Mouse (Mus musculus) splenic B cell, adult 2 months (primary cell): ENCODE measurements around the gene Lrrc30.

Experiments
- DNase-seq: peaks from one replicate; pipeline ENCODE4 v3.0.0-alpha.2; 2011; ENCODE audit warnings: low read depth, low spot score
- H3K27me3 ChIP-seq: 2 replicates; pipeline ENCODE4 v1.6.1; 2012; ENCODE audit warnings: mild to moderate bottlenecking, low read length, moderate library complexity, mixed read lengths; ENCODE audit not compliant: control insufficient read depth, poor library complexity, insufficient read depth, severe bottlenecking
- H3K36me3 ChIP-seq: 2 replicates; pipeline ENCODE4 v1.6.1; 2012; ENCODE audit warnings: mild to moderate bottlenecking, low read length, moderate library complexity, mixed read lengths; ENCODE audit not compliant: control insufficient read depth, poor library complexity, insufficient read depth, severe bottlenecking

The Lrrc30 gene

DNA sequence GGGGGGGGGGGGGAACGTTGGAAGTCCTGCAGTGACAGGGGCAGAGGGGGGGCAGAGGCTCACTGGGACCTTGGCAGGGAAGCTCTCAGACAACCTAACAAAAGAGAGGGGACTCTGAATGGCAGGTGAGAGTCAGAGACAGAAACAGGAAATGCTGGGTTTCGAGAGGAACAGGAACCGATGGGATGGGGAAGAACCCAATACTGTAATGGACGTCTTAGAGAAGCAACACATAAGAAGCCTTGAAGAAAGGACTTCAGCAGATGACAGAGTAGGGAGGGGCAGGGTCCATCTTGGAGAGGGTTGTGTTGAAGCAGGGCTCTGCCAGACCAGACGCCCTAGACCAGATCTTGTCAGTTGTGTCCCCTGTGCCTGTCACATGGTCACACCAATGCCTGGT is 18.1 kb downstream of the Lrrc30 start:
- no peak for DNase-seq
- Histone ChIP-seq H3K36me3 (no peaks in the 10 kb centered on the region), H3K27me3 (no peaks in the 10 kb centered on the region)

DNA sequence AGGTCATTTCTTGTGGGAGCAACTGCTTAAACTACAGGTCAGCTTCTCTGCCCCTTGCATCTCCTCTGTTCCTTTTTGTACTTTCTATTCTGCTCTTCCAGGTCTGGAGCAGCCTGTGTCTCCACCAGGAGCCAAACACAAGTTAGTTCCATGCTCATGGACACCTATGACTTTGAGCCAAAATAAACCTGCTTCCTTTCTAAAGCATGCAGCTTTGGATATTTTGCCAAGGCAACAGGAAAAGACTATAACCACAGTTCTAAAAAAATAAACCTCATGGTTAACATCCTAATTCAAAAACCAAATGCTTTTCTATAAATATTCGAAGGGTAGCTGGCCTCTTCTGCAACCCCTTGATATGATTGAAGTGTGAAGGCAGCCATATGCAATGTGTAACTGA is 19.9 kb downstream of the Lrrc30 start:
- no peaks in the 10 kb centered on the region for H3K36me3 ChIP-seq
- no peaks in the 10 kb centered on the region for H3K27me3 ChIP-seq
- no peak for DNase-seq

DNA sequence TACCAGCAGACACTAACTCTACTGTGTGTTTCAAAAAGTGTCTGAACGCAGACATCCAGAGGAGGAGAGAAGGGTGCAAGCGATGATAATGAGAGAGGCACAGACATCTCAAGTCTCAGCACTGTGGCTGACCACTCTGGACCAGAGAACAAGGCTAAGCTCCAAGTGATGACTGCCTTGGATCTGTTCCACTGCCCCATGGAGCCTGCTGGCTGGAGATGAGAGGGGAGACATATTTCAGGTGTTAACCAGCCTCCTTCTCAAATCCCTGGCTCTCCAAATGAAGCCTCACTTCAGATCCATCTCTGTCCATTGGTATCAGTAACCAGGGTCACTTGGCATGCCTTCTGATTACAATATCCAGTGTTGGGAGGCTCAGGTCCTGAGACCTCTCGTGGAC is 20.4 kb downstream of the Lrrc30 start:
- no peak for DNase-seq
- Histone ChIP-seq H3K27me3 (no peaks in the 10 kb centered on the region), H3K36me3 (no peaks in the 10 kb centered on the region)

DNA sequence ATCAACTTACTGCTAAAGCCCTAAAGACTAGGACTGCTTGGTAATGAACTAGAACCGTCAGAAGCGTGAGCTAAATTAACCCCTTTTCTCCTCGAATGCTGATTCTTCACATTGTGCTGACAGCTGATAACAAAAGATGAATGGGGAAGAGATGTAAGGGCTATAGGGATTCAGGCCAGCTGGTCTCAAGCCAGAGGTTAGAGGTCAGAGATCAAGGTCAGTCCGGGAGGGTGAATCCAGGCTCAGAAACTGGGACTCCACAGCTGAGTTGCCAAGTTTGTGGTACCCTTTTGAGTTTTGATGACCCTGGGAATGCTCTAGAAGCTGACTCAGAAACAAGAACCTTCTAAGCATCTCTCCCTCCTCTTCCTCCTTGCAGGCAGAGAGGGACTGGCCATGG is 28.1 kb downstream of the Lrrc30 start:
- DNase-seq = no peak
- Histone ChIP-seq H3K36me3 (no peaks in the 10 kb centered on the region), H3K27me3 (no peaks in the 10 kb centered on the region)

DNA sequence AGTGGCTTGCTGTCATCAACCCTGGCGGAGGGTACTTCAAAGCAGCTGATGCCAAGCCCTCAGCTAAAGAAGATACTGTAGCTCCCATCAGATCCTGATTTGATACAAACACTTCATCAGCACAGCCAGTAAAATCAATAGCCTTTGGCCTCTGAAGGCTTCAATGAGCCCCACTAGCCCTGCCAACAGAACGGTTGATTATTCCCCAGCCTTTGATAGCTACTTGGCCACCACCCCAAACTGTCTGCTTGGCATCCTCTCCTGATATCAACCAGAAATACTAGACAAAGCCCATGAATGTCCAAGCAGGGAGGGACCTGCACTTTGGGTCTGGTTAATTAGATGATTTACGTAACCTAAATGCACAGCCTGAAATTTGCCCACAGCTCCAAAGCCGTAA is 30.0 kb downstream of the Lrrc30 start:
- Histone ChIP-seq H3K27me3 (no peaks in the 10 kb centered on the region), H3K36me3 (no peaks in the 10 kb centered on the region)
- DNase-seq = no peak

DNA sequence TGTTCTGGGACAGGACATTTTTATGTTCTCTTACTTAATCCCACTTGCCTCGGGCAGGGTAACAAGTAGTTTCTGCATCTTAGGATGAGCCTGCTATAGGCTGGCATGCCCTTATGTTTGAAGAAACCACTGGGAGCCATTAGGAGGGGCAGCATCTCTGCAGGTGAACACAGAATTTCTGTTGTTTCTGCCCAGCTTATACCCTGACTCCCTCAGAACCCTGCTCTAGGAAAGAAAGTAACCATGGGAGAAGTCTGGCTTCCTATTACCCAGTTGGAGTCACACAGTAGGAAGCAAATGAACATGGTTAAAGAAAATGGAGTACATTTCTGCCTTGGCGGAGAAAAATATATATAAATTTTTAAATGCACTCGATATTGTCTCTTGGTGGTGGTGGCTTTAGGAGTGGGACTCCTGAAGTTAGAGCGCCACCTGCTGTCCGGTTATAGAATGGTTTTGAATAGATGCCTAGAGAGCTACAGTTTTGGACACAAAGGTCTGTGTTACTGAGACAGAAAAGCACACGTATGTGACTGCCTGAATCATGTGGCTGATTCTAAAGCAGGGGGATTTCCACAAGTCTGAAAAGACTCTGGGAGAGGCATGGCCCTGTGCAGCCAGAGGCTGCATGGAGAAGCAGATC is 47.5 kb downstream of the Lrrc30 start:
- H3K36me3 ChIP-seq = no peaks in the 10 kb centered on the region
- H3K27me3 ChIP-seq = no peaks in the 10 kb centered on the region
- DNase-seq = peak; percentile 5

DNA sequence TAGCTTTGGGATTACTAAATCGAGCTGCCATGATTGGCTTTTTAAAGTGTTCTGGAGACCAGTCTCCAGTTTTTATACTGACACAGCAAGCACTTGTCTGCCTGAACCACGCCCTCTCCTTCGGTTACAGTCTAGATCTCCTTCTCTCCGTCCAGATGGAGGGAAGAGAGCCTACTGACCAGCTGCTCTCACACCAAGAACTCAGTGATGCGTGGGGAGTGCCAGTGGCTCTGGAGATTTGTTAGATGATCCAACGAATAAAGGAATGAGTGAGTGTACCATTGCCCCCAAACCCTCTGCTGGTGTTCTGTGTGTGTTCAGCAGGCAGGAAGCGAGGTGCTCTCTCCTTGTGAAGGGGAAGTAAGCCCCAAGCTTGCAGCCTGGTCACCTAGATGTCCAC is 48.0 kb downstream of the Lrrc30 start:
- Histone ChIP-seq H3K36me3 (no peaks in the 10 kb centered on the region), H3K27me3 (no peaks in the 10 kb centered on the region)
- no peak for DNase-seq

DNA sequence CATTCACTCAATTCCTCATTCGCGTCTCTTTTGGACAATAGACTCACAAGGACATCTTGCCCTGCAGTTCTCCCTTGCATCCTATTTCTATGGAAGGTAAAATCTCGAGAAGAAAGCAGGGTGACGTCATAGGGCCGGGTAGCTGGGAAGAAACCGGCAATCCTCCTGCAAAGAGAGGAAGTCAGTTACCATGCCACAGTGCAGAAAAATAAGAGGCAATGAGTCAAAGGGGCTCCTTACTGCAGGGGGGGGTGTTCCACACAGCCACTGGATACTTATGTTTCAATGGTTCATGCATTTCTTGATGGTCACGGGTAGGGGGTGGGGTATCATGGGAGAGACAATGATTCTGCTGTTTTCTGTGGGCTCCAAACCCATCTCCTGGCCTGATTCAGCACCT is 49.1 kb downstream of the Lrrc30 start:
- H3K27me3 ChIP-seq = no peaks in the 10 kb centered on the region
- H3K36me3 ChIP-seq = no peaks in the 10 kb centered on the region
- DNase-seq = no peak

DNA sequence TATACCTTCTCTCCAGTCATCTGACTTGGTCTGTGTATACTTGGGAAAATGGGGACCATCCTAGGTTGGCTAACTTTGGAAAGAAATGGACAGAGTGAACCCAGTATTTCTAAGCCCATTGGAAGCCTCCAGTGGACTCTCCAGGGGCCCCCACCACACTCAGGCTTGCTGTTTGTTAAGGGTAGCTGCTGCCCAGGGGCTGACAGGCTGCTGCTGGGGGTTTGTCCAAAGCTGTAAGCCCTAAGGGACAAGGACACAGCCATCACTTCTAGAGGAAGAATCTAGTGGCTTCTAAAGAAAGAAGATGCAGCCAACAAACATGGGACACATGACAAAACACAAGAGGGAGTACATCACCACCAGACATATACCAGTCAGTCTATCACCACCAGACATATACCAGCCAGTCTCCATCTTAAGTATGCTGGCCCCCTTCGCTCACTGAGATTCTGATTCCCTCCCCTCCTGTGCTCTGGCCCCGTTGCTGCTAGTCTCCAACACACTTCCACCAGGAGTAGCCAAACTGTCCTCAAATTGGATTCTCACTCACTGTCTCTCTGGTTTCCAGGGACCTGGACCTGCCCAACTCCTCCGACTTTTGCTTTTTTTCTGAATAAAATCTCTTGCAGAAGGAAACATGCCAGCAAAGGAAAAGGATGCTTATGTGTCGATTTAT is 49.7 kb downstream of the Lrrc30 start:
- H3K36me3 ChIP-seq = no peaks in the 10 kb centered on the region

DNA sequence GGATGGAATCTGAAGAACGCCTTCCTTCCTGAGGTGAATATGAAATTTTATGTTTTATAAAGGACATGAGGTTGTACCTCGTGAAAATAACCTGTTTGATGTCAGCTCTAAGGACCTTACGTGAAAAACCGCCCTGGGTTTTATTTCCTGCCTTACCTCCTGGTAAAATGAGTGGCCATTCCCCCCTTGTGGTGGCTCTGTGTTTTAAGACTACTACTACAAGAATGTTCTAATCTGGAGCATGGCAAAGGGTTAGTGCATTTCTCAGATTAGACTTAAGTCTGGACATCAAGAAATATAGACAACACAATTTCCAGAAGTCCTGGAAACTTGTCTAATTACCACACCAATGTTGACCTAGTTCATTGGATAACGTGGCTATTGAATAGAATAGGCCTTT is 50.7 kb downstream of the Lrrc30 start:
- H3K36me3 ChIP-seq = no peaks in the 10 kb centered on the region
- DNase-seq = no peak
- H3K27me3 ChIP-seq = no peaks in the 10 kb centered on the region

More for the DNA sequence above, 49.7 kb downstream of the Lrrc30 start:
- no peaks in the 10 kb centered on the region for H3K27me3 ChIP-seq
- no peak for DNase-seq
